9 mouse cellular contexts compared by ENCODE assay signal in genomic region chrY:90740013-90740561, GRCm38 (mm10). TPM values are rescaled to one million over a fixed set of nuclear protein-coding genes. Genes with fewer than 3 reads are reported as not detected.
DNase-seq lines count a peak whose midpoint lies in the region; ATAC-seq and TF ChIP-seq lines count a peak whose summit lies in the region.
"Had no signal": no experiment of that assay in that cellular context is flagged by ENCODE, and none has a peak within 500 bp of the region (broad histone marks: within the 10 kb centered on the region; RNA-seq: fewer than 3 reads in every experiment).

No protein-coding gene starts in this region.

- H3K9me3 ChIP-seq in kidney, embryonic 15.5 days (replicated peaks) = peaks cover 47% of the 10 kb centered on the region
- H3K9me3 ChIP-seq in ES-Bruce4 (replicated peaks; ENCODE audit: control insufficient read depth, insufficient read depth, low read length, poor library complexity, severe bottlenecking) = peaks cover 88% of the 10 kb centered on the region

- no peak overlapping the region for H3K9ac ChIP-seq in kidney, embryonic 15.5 days
- no peak overlapping the region for H3K9ac ChIP-seq in ES-Bruce4 (ENCODE audit: low read depth, poor library complexity, severe bottlenecking)

- no peak overlapping the region for H3K4me2 ChIP-seq in kidney, embryonic 15.5 days

- TF ChIP-seq CTCF in ES-Bruce4 (IDR thresholded peaks at IDR 0.05; ENCODE audit: low read depth, low read length) = no peak
- no peak for TF ChIP-seq CTCF in cerebellum, adult 2 months (IDR thresholded peaks at IDR 0.05; ENCODE audit: borderline replicate concordance, insufficient read depth, low read depth, low read length)

- H3K27me3 ChIP-seq in kidney, embryonic 15.5 days = no peaks in the 10 kb centered on the region
- no peaks in the 10 kb centered on the region for H3K27me3 ChIP-seq in ES-Bruce4 (ENCODE audit: control insufficient read depth, insufficient read depth, low read length, poor library complexity, severe bottlenecking)
- H3K27me3 ChIP-seq in cerebellum, adult 2 months (ENCODE audit: control insufficient read depth, insufficient read depth, low read length) = peaks cover 2% of the 10 kb centered on the region; the same call in 1 of the 2 replicates

- no peak for TF ChIP-seq POLR2A in ES-Bruce4 (IDR thresholded peaks at IDR 0.05; ENCODE audit: insufficient read depth, low read length)
- no peak for TF ChIP-seq POLR2A in cerebellum, adult 2 months (IDR thresholded peaks at IDR 0.05; ENCODE audit: borderline replicate concordance, insufficient read depth, low read length)

- 50% methylated on average over 14 of the region's 14 CpGs for WGBS in kidney, embryonic 15.5 days
- 48% methylated on average over 14 of the region's 14 CpGs for WGBS in cerebellum, adult 2 months
- WGBS in large intestine, adult 2 months = 52% methylated on average over 14 of the region's 14 CpGs

- peak; percentile 44 for DNase-seq in kidney, adult 18-20 months
- peak; percentile 35 to 38 for DNase-seq in cerebellum, adult 2 months
- peak; percentile 25 for DNase-seq in gastrocnemius, postnatal 25 days
- peak; percentile 44 for DNase-seq in large intestine, adult 2 months (ENCODE audit: low read depth, low spot score)
- DNase-seq in naive thymus-derived CD4-positive, alpha-beta T cell, adult 2 months (ENCODE audit: low read depth) = peak; percentile 90
- DNase-seq in thymus, postnatal 14 days = peak; percentile 64

- H3K4me3 ChIP-seq in kidney, embryonic 15.5 days (replicated peaks) = no peak overlapping the region
- no peak overlapping the region for H3K4me3 ChIP-seq in ES-Bruce4 (ENCODE audit: low read depth, low read length)
- no peak overlapping the region for H3K4me3 ChIP-seq in cerebellum, adult 2 months (replicated peaks; ENCODE audit: insufficient read depth, low read depth, low read length)

- no peak for TF ChIP-seq EP300 in ES-Bruce4 (IDR thresholded peaks at IDR 0.05; ENCODE audit: insufficient read depth, low read depth, low read length)

- no peaks in the 10 kb centered on the region for H3K4me1 ChIP-seq in kidney, embryonic 15.5 days
- H3K4me1 ChIP-seq in ES-Bruce4 (ENCODE audit: control insufficient read depth, insufficient read depth, low read length) = no peaks in the 10 kb centered on the region
- no peaks in the 10 kb centered on the region; the same call in 1 of the 2 replicates for H3K4me1 ChIP-seq in cerebellum, adult 2 months (ENCODE audit: control insufficient read depth, insufficient read depth, low read length)

- no peak overlapping the region for H3K27ac ChIP-seq in kidney, embryonic 15.5 days
- H3K27ac ChIP-seq in ES-Bruce4 (ENCODE audit: insufficient read depth, low read length) = 0 out of 2 replicates have a peak overlapping the region, but pooled peaks have one; percentile 0
- H3K27ac ChIP-seq in cerebellum, adult 2 months (ENCODE audit: insufficient read depth, low read length) = no peak overlapping the region

- ATAC-seq in kidney, embryonic 15.5 days (replicated peaks; ENCODE audit: low FRiP score) = no peak

- peaks cover 50% of the 10 kb centered on the region for H3K36me3 ChIP-seq in kidney, embryonic 15.5 days
- H3K36me3 ChIP-seq in ES-Bruce4 (ENCODE audit: control insufficient read depth, insufficient read depth, low read length, poor library complexity, severe bottlenecking) = peaks cover 52% of the 10 kb centered on the region

RNA-seq across cellular contexts. Expression of gene Gm21860, which starts 14.5 kb away (rescaled TPM):
- polyA plus RNA-seq in kidney, embryonic 15.5 days (2015; fragmentation: Nextera tagmentation; extraction: Ambion mirVana) = not detected in 2 replicates
- not detected in 2 replicates for polyA plus RNA-seq in ES-Bruce4 (2011; ENCODE audit: insufficient read depth, insufficient read length, low read depth, missing spikeins)
- polyA plus RNA-seq in cerebellum, adult 2 months (2012; rRNA removed) = not detected in 2 replicates
- not detected for total RNA-seq in gastrocnemius, postnatal 25 days (2021)
- polyA plus RNA-seq in large intestine, adult 2 months (2012; rRNA removed) = not detected in 2 replicates
- polyA plus RNA-seq: liver, embryonic 16.5 days had no signal

RNA-seq across cellular contexts. Expression of gene Gm47283, which starts 44.5 kb away (rescaled TPM):
- not detected in 2 replicates for polyA plus RNA-seq in kidney, embryonic 15.5 days (2015; fragmentation: Nextera tagmentation; extraction: Ambion mirVana)
- polyA plus RNA-seq in ES-Bruce4 (2011; ENCODE audit: insufficient read depth, insufficient read length, low read depth, missing spikeins) = not detected in 2 replicates
- not detected in 2 replicates for polyA plus RNA-seq in cerebellum, adult 2 months (2012; rRNA removed)
- total RNA-seq in gastrocnemius, postnatal 25 days (2021) = not detected
- not detected in 2 replicates for polyA plus RNA-seq in large intestine, adult 2 months (2012; rRNA removed)
- polyA plus RNA-seq: liver, embryonic 16.5 days had no signal

Comparison
In these comparisons a context has a peak if more than half of its experiments do, and no peak if none do; other contexts are left out.
1. DNase-seq: peak in every context shown above with its lines; median percentile 90 in naive thymus-derived CD4-positive, alpha-beta T cell, adult 2 months; 64 in thymus, postnatal 14 days; 44 in kidney, adult 18-20 months; 44 in large intestine, adult 2 months; 36 in cerebellum, adult 2 months; 25 in gastrocnemius, postnatal 25 days.